Mouse (Mus musculus) embryonic fibroblast, embryonic 13.5 days (primary cell): ENCODE data around the gene Vmn2r71.

Experiments used
- CTCF ChIP-seq: IDR thresholded peaks from 2 replicates; pipeline ENCODE4 v1.5.1; 2011; ENCODE audit warnings: mild to moderate bottlenecking, control low read depth, low read length, moderate library complexity, borderline replicate concordance; ENCODE audit not compliant: insufficient read depth
- POLR2A ChIP-seq: IDR thresholded peaks from 2 replicates; pipeline ENCODE4 v1.6.1; 2011; ENCODE audit warnings: low read depth, mild to moderate bottlenecking, control low read depth, low read length, moderate library complexity

DNA sequence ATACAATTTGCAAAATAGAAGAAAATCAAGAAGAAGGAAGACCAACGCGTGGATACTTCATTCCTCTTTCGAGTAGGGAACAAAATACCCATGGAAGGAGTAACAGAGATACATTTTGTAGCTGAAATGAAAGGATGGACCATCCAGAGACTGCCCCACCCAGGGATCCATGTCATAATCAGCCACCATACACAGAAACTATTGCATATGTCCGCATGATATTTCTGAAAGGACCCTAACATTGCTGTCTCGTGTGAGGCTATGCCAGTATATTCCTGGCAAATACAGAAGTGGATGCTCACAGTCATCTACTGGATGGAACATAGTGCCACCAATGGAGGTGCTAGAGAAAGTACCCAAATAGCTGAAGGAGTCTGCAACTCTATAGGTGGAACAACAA, at the start of gene Vmn2r71:
- TF ChIP-seq CTCF (no peak), POLR2A (no peak)
